Mouse (Mus musculus) hindbrain, postnatal 0 days (tissue): ENCODE measurements around the gene Dock4. TPM values are rescaled to one million over a fixed set of nuclear protein-coding genes. Genes with fewer than 3 reads are reported as not detected.

Experiments used
- ATAC-seq: fragments of 200-750 bp; cut with Nextera tagmentation; 2 replicates; pipeline ENCODE4 v1.8.0; 2017; ENCODE audit warnings: mild to moderate bottlenecking, moderate TSS enrichment, moderate library complexity
- DNase-seq: peaks from one replicate; pipeline ENCODE4 v3.0.0-alpha.2; 2015; ENCODE audit warnings: low spot score
- H3K27ac ChIP-seq: fragments of 300-500 bp; sonication (generic); 2 replicates; pipeline ENCODE4 v1.5.1; 2014; ENCODE audit warnings: mild to moderate bottlenecking
- H3K27me3 ChIP-seq: fragments of 300-500 bp; sonication (generic); 2 replicates; pipeline ENCODE4 v1.6.1; 2014; ENCODE audit warnings: low read length, mixed read lengths; ENCODE audit not compliant: insufficient read depth
- H3K36me3 ChIP-seq: fragments of 300-500 bp; sonication (generic); 2 replicates; pipeline ENCODE4 v1.6.1; 2014; ENCODE audit warnings: low read length, mixed read lengths; ENCODE audit not compliant: insufficient read depth
- H3K4me1 ChIP-seq: fragments of 300-500 bp; sonication (generic); 2 replicates; pipeline ENCODE4 v1.6.1; 2014; ENCODE audit warnings: antibody characterized with exemption, low read length, mixed read lengths; ENCODE audit not compliant: insufficient read depth
- H3K4me2 ChIP-seq: fragments of 300-500 bp; sonication (generic); 2 replicates; pipeline ENCODE4 v1.6.1; 2014; ENCODE audit warnings: low read depth, mild to moderate bottlenecking, low read length, moderate library complexity, mixed read lengths
- H3K4me3 ChIP-seq: fragments of 300-500 bp; sonication (generic); 2 replicates; pipeline ENCODE4 v1.5.1; 2014; ENCODE audit warnings: low read length
- H3K9ac ChIP-seq: fragments of 300-500 bp; sonication (generic); replicated peaks from 2 replicates; pipeline ENCODE4 v1.6.1; 2014; ENCODE audit warnings: mild to moderate bottlenecking, low read length, moderate library complexity, mixed read lengths
- H3K9me3 ChIP-seq: fragments of 300-500 bp; sonication (generic); 2 replicates; pipeline ENCODE4 v1.6.1; 2016; ENCODE audit warnings: low read length, mixed read lengths
- CTCF ChIP-seq: IDR thresholded peaks from 2 replicates; pipeline ENCODE4 v1.5.1; 2016; ENCODE audit warnings: antibody characterized with exemption, control low read depth, low read depth
- WGBS: fragments of 180-500 bp; shearing (Covaris S2); extraction: QIAGEN DNeasy Blood & Tissue Kit; methylation state at CpG from one replicate; pipeline ENCODE4 v1.1.7; 2014; 5-methylcytosine and 5-hydroxymethylcytosine counted together
- polyA plus RNA-seq: library from polyadenylated mRNA; unstranded; fragments of >200 nt; fragmentation: Nextera tagmentation; extraction: Ambion mirVana; gene quantifications from 2 replicates; pipeline ENCODE4 v1.2.1, GENCODE M21; 2015
- total RNA-seq: library from RNA; depleted of rRNA; stranded (reverse); fragments of >200 nt; gene quantifications from 2 replicates; pipeline ENCODE4 v1.2.3, GENCODE M21; 2014

Dock4 gene
- total and polyA plus RNA-seq, 2 experiments from 2014 or later, result 16.7 to 30.7 TPM

DNA sequence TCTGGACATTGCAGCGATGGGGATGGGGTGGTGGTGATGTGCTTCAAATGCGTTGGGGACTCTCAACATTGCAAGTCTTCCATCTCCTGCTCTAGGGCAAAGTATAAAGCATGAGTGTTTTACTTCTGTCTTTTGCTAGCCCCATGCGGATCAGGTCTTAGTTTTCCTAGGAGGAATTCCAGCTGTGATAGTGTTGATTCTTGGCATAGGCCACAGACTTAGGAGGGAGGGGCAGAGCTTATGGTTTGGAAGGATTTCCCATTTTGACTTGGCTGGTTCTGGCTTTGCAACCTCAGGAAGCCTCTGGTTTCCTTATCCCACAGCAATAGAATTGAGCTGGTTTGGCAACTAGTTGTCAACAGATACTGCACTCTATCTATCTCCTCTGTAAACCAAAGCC, 58.9 kb downstream of the Dock4 start:
- no peak for TF ChIP-seq CTCF
- Histone ChIP-seq H3K36me3 (no peaks in the 10 kb centered on the region), H3K4me2 (no peak overlapping the region), H3K27ac (no peak overlapping the region), H3K4me3 (no peak overlapping the region), H3K9me3 (no peaks in the 10 kb centered on the region), H3K27me3 (no peaks in the 10 kb centered on the region), H3K4me1 (peaks cover 11% of the 10 kb centered on the region), H3K9ac (no peak overlapping the region)
- ATAC-seq, result no peak
- 67% methylated on average over 3 of the region's 3 CpGs for WGBS
- no peak for DNase-seq

DNA sequence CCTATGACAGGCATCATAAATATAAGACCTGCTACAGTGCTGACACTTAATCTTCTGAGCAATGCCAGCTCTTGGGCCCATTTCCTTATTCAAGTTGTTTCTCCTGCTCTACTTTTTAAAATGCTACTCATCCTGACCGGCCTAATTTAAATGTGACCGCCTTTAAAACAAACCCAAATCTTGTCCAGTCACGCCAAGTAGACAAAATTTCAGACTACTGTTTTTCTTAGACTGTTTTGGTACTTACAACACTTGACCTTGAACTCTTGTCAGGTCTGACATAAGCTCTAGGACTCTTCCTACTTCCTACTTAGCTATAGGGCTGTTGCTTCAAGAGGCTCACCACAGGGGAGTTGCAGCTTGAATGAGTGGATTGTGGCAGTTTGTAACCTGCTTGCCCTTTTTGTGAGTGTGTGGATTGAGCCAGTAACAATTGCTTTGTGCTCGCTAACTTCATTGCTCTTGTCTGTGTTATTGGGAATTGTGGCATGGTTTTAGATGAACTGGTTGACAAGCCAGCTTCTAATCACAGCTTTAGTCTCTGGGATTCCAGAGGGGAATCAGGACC, 62.2 kb downstream of the Dock4 start:
- 67% methylated on average over 4 of the region's 4 CpGs for WGBS

DNA sequence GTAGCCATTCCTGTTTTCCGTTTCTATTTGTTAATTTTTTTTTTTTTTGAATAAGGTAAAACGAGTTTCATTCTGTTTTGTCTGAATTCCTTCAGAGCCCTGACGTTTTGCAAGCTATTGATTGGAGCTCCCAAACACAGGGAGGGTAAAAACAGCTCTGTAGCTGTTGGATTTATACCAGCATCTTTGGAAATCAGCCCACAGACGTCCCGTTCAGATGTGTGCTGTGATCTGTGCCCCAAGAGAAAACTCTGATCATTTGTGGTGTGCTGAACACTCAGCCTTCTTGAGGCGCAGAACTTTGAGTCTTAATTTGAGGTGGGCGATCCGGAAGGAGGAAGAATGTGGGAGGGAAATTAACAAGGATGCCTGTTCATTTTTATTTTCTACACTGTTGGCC, 62.7 kb downstream of the Dock4 start:
- WGBS, result 30% methylated on average over 8 of the region's 8 CpGs
- H3K9ac ChIP-seq, result no peak overlapping the region
- ATAC-seq, result no peak
- no peak for DNase-seq
- TF ChIP-seq CTCF, result no peak
- peaks cover 22% of the 10 kb centered on the region for H3K4me1 ChIP-seq
- H3K4me3 ChIP-seq, result no peak overlapping the region
- no peaks in the 10 kb centered on the region for H3K27me3 ChIP-seq
- no peak overlapping the region for H3K4me2 ChIP-seq
- no peak overlapping the region for H3K27ac ChIP-seq
- H3K36me3 ChIP-seq, result no peaks in the 10 kb centered on the region
- H3K9me3 ChIP-seq, result no peaks in the 10 kb centered on the region

More for the DNA sequence above, 62.2 kb downstream of the Dock4 start:
- TF ChIP-seq CTCF, result no peak
- Histone ChIP-seq H3K4me3 (no peak overlapping the region), H3K9ac (no peak overlapping the region), H3K4me1 (peaks cover 22% of the 10 kb centered on the region), H3K27me3 (no peaks in the 10 kb centered on the region), H3K36me3 (no peaks in the 10 kb centered on the region), H3K9me3 (no peaks in the 10 kb centered on the region), H3K4me2 (no peak overlapping the region), H3K27ac (no peak overlapping the region)
- ATAC-seq (no peak), DNase-seq (no peak)

DNA sequence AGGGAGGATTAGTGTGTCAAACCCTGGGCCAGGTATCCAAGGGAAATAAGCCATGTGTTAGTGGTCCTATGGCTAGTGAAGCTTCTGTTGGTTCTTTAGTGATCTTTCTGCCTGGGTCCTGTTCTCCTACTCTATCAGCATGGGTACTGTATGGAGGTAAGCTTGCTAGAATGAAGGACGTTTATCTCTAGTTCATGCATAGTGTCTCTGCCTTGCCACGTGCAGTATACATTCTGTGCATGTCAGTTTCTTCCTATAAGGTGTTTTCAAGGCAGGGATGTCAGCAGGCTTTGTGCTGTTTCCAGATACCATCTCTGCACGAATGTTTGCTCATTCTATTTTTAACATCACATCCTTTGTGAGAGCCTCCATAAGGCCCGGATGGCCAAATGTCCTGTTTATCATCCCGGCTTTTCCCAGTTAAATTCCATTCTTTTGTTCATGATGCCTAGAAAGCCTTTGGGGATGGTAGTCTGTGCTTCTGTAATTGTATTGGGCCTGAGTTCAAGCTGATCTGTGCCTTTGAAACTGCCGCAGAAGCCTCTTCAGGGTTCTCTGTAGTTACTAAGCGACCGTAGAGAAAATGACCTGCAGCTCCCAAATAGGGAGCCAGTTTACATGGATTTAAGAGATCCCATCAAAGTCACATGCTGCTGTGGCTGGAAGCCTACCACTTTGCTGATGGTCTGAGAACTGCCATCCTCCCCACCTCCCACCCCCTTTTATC, 66.1 kb downstream of the Dock4 start:
- Histone ChIP-seq H3K4me3 (no peak overlapping the region), H3K9ac (0 out of 2 replicates have a peak overlapping the region, but pooled peaks have one; percentile 9), H3K27me3 (no peaks in the 10 kb centered on the region), H3K9me3 (no peaks in the 10 kb centered on the region), H3K36me3 (no peaks in the 10 kb centered on the region), H3K4me1 (peaks cover 15% of the 10 kb centered on the region), H3K27ac (peak overlapping the region; percentile 62), H3K4me2 (no peak overlapping the region)
- TF ChIP-seq CTCF, result no peak
- 39% methylated on average over 8 of the region's 8 CpGs for WGBS
- ATAC-seq (peak; percentile 64; the same call in 1 of the 2 replicates), DNase-seq (peak; percentile 35)

DNA sequence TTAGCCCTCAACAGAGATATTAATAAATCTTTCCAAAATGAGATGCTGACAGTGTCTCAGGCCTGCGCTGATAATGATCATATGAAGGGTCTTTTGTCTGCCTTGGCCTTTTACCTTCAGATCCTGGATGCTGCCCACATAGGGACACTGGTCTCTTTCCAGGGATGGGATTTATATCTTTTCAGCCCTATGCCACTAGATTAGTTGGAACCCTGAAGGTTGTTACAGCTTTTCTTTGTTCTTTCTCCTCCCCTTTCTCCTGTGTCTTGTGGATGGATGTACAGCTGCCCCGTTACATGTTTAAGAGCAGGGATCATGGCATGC, 66.6 kb downstream of the Dock4 start:
- no peak for TF ChIP-seq CTCF
- WGBS, result 42% methylated on average over 2 of the region's 2 CpGs
- H3K27ac ChIP-seq, result peak overlapping the region; percentile 62; the same call in 1 of the 2 replicates
- no peaks in the 10 kb centered on the region for H3K36me3 ChIP-seq
- no peak overlapping the region for H3K4me3 ChIP-seq
- ATAC-seq, result 0 out of 2 replicates have a peak, but pooled peaks have one; percentile 22
- H3K9ac ChIP-seq, result 0 out of 2 replicates have a peak overlapping the region, but pooled peaks have one; percentile 9
- H3K4me1 ChIP-seq, result peaks cover 15% of the 10 kb centered on the region
- no peaks in the 10 kb centered on the region for H3K27me3 ChIP-seq
- no peak overlapping the region for H3K4me2 ChIP-seq
- DNase-seq, result no peak
- H3K9me3 ChIP-seq, result no peaks in the 10 kb centered on the region

DNA sequence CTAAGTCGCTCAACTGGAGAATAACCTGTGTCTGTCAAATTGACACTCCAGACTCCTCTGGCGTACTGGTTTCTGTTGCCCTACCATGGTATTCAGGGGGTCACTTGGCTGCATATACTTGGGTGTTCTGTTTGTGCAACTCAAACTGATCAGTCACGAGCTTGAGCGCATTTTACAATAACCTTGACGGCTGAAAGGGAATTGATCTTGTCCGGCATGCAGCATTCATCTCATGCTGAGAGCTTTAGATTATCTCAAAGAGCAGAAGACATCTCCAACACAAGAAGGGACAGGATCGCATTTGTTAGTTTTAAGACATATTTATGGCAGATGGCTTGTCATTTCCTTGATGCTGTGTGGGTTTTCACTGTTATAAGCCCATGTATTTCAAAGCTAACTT, 67.2 kb downstream of the Dock4 start:
- no peak overlapping the region for H3K4me2 ChIP-seq

DNA sequence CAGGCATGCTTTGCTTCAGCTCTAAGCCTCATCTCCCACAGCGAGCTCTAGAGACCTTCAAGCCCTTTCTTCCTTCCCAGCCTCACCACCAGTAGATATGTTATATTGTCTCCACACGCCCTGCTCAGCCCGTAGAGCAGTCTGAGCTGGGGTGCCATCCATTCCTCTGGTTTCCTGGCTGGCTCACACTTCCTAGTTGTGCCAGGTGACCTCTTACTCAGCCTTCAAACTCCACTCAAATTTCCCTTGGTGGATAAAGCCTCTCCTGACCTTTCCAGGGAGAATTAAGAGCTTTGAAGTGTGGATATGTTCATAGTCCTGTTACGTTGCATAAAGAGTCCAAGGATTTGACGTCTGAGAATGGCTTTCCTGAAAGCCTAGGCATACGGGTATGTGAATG, 68.3 kb downstream of the Dock4 start:
- Histone ChIP-seq H3K4me2 (no peak overlapping the region), H3K9me3 (no peaks in the 10 kb centered on the region), H3K36me3 (no peaks in the 10 kb centered on the region), H3K9ac (no peak overlapping the region), H3K27ac (no peak overlapping the region), H3K4me3 (no peak overlapping the region), H3K27me3 (no peaks in the 10 kb centered on the region), H3K4me1 (peaks cover 11% of the 10 kb centered on the region; the same call in 1 of the 2 replicates)
- no peak for ATAC-seq
- WGBS, result 88% methylated on average over 6 of the region's 6 CpGs
- DNase-seq, result no peak
- TF ChIP-seq CTCF, result no peak

More for the DNA sequence above, 67.2 kb downstream of the Dock4 start:
- H3K9ac ChIP-seq, result no peak overlapping the region
- H3K4me3 ChIP-seq, result no peak overlapping the region
- DNase-seq, result no peak
- 40% methylated on average over 7 of the region's 7 CpGs for WGBS
- H3K9me3 ChIP-seq, result no peaks in the 10 kb centered on the region
- H3K36me3 ChIP-seq, result no peaks in the 10 kb centered on the region
- no peak for TF ChIP-seq CTCF
- no peaks in the 10 kb centered on the region for H3K27me3 ChIP-seq
- H3K4me1 ChIP-seq, result peaks cover 12% of the 10 kb centered on the region
- peak overlapping the region; percentile 16; the same call in 1 of the 2 replicates for H3K27ac ChIP-seq
- ATAC-seq, result no peak
